14 mouse cellular contexts compared by ENCODE assay signal in genomic region chr17:24142897-24143296, GRCm38 (mm10).
"Had no signal": no experiment of that assay in that cellular context is flagged by ENCODE, and none has a peak within 500 bp of the region (broad histone marks: within the 10 kb centered on the region; RNA-seq: fewer than 3 reads in every experiment).

No protein-coding gene starts in this region.

- H3K9ac ChIP-seq: limb, embryonic 15.5 days; stomach, embryonic 15.5 days had no signal

- H3K27ac ChIP-seq: limb, embryonic 15.5 days; neural tube, embryonic 12.5 days; stomach, embryonic 15.5 days had no signal

- H3K9me3 ChIP-seq: limb, embryonic 15.5 days; neural tube, embryonic 12.5 days; stomach, embryonic 15.5 days had no signal

- DNase-seq: kidney, adult 8-10 months; kidney, postnatal 25 days; layer of hippocampus, adult 9-11 months; layer of hippocampus, postnatal 36 days; lung, adult 2 months; lung, postnatal 36 days; right cerebral cortex, postnatal 14 days; thymus, postnatal 4 days had no signal

- ATAC-seq: inflammation-experienced regulatory T-cells, adult 6 months; intestine, postnatal 0 days; lung, postnatal 0 days had no signal

- H3K27me3 ChIP-seq: limb, embryonic 15.5 days; neural tube, embryonic 12.5 days; stomach, embryonic 15.5 days had no signal

- H3K36me3 ChIP-seq: limb, embryonic 15.5 days; neural tube, embryonic 12.5 days; stomach, embryonic 15.5 days had no signal
